Mouse (Mus musculus): ENCODE measurements around the gene Tmem63c.

The Tmem63c gene

DNA sequence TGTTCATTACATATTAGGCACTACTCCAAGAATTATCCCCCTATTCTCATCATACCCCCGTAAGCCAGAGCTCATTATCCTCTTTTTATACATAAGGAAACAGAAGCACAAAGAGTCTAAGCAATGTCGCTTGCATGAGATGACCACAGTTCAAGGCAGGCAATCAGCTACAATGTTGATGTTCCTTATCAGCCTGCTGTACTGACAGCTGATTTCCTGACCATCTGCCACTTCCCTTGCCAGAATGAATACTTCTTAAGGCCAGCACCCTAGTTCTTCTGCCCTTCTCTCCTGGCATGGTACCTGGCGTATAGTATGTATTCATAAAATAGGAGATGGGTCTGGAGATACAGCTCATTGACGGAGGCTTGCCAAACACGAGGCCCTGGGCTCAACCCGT lies 111.1 kb downstream of the Tmem63c start:
- no peak for DNase-seq (ENCODE audit: low spot score)

DNA sequence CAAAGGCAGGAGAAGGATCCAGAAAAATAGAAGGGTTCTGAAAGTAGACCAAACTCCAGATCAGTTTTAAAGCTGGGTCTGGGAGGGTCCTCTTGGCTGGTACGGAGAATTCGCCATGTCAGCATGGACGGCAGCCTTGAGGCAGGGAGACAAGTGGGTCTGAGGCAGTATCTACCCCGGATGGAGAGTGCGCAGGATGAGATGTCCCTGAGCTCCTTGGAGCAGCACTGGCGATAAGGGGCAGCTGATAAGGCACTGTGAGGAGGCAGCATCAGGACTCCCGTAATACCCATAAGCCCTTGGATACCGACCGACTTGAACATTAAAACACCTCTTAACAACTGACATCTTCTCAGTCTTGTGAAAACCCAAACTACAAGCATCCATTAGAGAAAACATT lies 111.6 kb downstream of the Tmem63c start:
- DNase-seq (ENCODE audit: low spot score): no peak

DNA sequence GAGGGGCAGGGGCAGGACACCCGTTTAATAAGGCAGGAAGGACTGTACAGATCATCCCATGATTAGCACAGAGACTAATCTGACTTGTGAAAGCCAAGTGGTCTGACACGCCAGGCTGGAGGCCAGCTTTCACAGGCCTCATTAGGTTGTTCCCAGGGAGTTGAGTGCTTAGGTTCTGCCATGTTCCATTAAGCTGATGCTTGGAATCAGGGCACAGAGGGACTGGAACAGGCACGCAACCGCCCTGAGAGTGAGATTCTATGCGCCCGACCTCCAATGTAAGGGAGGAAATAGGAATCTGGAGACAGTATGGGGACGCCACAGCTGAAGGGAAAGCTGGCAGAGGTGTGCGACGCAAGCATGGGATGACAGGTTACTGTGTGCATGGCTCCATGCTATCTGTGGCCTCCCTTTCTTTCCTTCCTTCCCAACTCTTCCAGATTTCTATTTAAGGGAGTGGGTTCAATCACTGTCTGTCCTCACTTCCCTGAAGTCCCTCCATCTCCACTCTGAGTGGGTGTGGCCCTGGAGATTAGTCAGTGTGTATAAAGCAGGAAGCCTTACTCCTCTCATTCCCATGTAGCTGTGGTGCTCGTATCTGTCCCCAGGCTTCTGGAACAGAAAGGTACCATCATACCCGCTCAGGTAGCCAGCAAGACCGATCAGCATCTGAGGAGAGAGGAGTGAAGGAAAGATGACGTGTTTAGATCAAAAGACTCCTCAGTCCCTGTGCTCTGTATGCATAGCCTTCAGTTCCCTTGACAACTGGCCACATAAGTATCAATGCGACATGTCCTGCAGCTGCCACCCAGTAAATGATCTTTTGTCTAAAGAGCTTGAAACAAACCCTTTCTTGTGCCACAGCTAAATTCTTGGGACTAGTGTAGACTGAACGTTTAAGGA lies 116.5 kb downstream of the Tmem63c start:
- DNase-seq (ENCODE audit: low spot score): no peak

- DNase-seq (ENCODE audit: low spot score): peak; percentile 35
Measured at GRCm38 (mm10) chr12:87138342-87138701, 117.2 kb downstream of the Tmem63c start.

- no peak for DNase-seq (ENCODE audit: low spot score)
Measured at GRCm38 (mm10) chr12:87138768-87139167, 117.6 kb downstream of the Tmem63c start.
